Mouse (Mus musculus): Measurements from ENCODE around the gene Mast3. TPM values are rescaled to one million over a fixed set of nuclear protein-coding genes. Genes with fewer than 3 reads are reported as not detected.

Mast3 gene
- polyA plus RNA-seq, 1 experiment from 2014 or later = 18.1 TPM

DNA sequence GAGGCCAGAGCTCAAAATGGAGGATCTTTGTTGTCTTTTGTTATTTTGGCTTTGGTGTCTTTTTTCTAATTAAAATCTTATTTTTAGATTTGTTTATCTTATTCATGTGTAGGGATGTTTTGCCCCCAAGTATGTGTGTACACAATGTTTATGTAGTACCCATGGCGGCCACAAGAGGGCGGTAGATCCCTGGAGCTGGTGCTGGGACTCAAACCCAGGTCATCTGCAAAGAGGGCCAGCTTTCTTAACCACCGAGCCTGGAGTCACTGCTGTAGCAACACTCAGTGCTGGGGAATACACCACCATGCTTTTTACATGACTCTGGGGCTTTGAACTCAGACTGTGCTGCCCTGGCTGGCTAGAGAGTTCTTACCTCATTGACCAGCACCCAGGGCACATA lies 41.5 kb downstream of the Mast3 start:
- WGBS = 3% methylated on average over 3 of the region's 3 CpGs
- Histone ChIP-seq H3K9me3 (replicated peaks) (no peaks in the 10 kb centered on the region), H3K4me2 (no peak overlapping the region), H3K4me3 (replicated peaks) (no peak overlapping the region), H3K9ac (no peak overlapping the region), H3K27me3 (no peaks in the 10 kb centered on the region), H3K27ac (no peak overlapping the region), H3K4me1 (peaks cover 68% of the 10 kb centered on the region), H3K36me3 (peaks cover 33% of the 10 kb centered on the region)
- ATAC-seq (replicated peaks; ENCODE audit: low FRiP score) = no peak

DNA sequence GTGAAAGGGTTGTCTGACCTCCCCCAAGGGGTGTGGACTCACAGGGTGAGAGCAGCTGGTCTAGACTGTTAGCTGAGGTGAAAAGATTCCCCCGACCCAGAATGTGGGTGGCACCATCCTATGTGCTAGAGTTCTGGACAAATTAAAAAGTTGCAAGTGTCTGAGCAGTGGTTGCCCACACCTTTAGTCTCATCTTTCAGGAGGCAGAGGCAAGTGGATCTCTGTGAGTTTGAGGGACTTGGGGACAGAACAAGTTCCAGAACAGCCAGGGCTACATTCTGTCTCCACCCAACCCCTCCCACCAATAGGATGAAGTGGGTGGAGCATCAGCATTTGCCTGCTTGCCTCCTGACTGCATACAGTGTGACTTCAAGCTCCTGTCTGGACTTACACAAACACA lies 42.7 kb downstream of the Mast3 start:
- ATAC-seq (replicated peaks; ENCODE audit: low FRiP score) = no peak
- Histone ChIP-seq H3K4me3 (replicated peaks) (no peak overlapping the region), H3K4me2 (no peak overlapping the region), H3K36me3 (peaks cover 36% of the 10 kb centered on the region), H3K9me3 (replicated peaks) (no peaks in the 10 kb centered on the region), H3K4me1 (peaks cover 72% of the 10 kb centered on the region), H3K27me3 (no peaks in the 10 kb centered on the region), H3K27ac (no peak overlapping the region), H3K9ac (no peak overlapping the region)
- WGBS = 80% methylated on average over 1 of the region's 1 CpGs

DNA sequence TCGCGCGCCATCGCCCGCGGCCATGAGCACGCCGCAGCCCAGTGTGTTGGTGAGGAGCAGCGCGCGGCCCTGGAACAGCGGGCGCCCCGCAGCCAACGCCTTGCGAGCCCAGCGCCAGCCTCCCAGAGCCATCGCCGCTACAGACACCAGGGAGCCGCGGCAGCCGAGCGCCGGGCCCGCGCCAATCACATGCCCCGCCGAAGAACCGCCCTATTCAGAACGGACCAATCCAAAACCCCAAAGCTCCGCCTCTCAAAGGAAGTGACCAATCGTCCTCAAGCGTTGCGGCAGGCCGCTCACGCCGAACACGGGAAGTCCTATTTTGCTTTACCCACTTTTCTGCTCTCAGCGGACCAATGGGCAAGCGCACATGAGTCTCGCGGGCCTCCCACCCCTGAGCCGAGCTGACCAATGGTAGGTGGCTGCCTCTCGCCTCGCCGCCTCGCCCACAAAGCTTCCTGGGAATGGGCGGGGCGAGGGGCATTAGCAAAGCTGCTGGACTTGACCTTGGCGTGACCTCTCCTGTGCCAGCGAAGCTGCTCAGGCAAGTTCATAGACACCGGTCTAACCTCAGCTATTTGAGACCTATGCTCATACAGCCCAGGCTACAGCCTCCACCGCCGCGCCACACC lies 44.0 kb downstream of the Mast3 start, which contains the start of gene Mpv17l2:
Mpv17l2 (minus strand) TSS at position 172 of the 632 bp plus-strand sequence.
- Histone ChIP-seq H3K9ac (peak within 1 kb of the TSS; percentile 82), H3K36me3 (peaks cover 48% of the 10 kb centered on the region), H3K4me2 (peak within 1 kb of the TSS; percentile 98), H3K4me3 (replicated peaks) (peak within 1 kb of the TSS; percentile 79), H3K27ac (peak within 1 kb of the TSS; percentile 87), H3K27me3 (no peaks in the 10 kb centered on the region), H3K9me3 (replicated peaks) (no peaks in the 10 kb centered on the region), H3K4me1 (peaks cover 64% of the 10 kb centered on the region)
- under 1% methylated on average over 55 of the region's 55 CpGs for WGBS
- peak; percentile 97 for ATAC-seq (replicated peaks; ENCODE audit: low FRiP score)

DNA sequence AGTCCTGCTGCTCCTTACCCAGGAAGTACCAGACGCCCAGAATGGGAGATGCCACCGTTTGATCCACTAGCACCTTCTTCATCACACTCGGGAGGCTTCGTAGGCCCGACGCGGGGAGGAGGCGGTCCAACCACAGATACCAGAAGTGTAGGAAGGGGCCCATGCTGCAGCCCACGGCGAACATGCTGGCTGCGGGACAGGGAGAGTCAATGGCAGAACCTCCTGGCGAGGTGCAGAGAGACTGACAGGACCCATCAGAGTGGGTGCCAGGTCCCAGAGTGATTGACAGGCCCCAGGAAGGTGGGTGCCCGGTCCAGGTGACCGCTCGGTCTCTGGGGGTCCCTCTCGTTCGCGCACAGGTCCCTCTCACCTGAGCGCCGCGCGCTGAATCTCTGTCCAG lies 44.5 kb downstream of the Mast3 start:
- H3K4me3 ChIP-seq (replicated peaks) = peak overlapping the region; percentile 79
- no peak for ATAC-seq (replicated peaks; ENCODE audit: low FRiP score)

DNA sequence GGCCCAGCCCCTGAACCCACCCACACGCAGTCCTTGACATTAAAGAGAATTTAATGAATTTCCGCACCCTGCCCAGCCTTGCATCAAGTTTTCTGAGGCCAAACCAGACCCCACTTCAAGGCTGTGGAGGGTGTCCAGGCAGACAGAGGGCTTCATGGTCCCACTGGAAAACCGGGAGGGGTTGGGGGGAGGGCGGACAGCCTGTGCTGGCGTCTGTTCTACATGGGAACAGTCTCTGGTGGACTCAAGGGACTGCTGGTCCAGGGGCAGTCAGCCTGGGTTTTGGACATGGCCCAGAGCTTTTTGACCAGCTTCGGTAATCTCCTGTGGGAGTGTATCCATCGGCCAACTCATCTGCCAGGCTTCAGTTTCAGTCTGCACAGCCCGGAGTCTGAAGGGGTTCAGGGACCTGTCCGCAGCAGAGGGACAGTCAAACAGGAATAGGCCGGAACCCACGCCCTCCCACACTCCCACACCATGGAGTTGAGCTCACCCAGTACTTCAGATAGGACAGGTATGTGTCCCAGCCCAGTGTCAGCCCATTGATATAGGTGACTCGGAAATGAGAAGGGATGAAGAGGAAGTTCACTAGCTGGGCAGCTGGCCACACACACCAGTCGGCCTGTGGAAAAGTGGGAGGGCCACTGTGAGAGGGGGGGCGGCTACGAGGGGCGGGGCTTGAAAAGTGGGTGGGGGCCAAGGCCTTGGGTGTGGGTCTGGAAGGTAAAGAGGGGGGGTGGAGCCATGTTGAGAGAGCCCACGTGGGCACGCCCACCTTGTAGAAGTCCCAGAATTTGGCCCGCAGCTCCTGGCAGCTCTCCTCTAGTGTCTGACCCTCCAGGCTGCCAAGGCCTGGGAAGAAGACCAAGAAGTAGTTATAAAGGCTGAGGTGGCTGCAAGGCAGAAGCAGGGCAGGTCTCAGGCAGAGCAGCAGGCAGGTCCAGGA lies 46.0 kb downstream of the Mast3 start:
- no peaks in the 10 kb centered on the region for H3K9me3 ChIP-seq (replicated peaks)
- H3K27me3 ChIP-seq = no peaks in the 10 kb centered on the region
- no peak for ATAC-seq (replicated peaks; ENCODE audit: low FRiP score)
- 0 out of 2 replicates have a peak overlapping the region, but pooled peaks have one; percentile 14 for H3K9ac ChIP-seq
- peak overlapping the region; percentile 45; the same call in 1 of the 2 replicates for H3K27ac ChIP-seq
- 61% methylated on average over 19 of the region's 19 CpGs for WGBS
- peaks cover 44% of the 10 kb centered on the region for H3K36me3 ChIP-seq
- peaks cover 62% of the 10 kb centered on the region for H3K4me1 ChIP-seq
- no peak overlapping the region for H3K4me3 ChIP-seq (replicated peaks)
- peak overlapping the region; percentile 98; the same call in 1 of the 2 replicates for H3K4me2 ChIP-seq

More for the DNA sequence above, 44.5 kb downstream of the Mast3 start:
- Histone ChIP-seq H3K36me3 (peaks cover 49% of the 10 kb centered on the region), H3K27me3 (no peaks in the 10 kb centered on the region), H3K4me2 (peak overlapping the region; percentile 98), H3K4me1 (peaks cover 64% of the 10 kb centered on the region), H3K9me3 (replicated peaks) (no peaks in the 10 kb centered on the region), H3K27ac (peak overlapping the region; percentile 87), H3K9ac (peak overlapping the region; percentile 82)
- 1% methylated on average over 22 of the region's 22 CpGs for WGBS

DNA sequence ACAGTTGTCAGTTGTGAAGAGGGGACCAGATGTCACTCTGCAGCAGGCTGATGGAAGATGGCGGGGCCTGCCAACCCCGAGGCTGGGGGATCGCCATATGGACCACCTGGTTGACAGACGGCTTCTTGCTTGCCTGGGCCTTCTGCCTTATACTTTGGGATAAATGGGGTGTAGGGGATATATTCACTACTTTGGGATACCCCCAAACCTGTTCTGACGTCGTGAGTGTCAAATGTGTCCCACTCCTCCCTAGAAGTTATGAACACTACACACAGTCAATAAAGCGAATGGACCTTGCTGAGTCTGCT lies 46.6 kb downstream of the Mast3 start:
- peaks cover 38% of the 10 kb centered on the region for H3K36me3 ChIP-seq
- H3K27ac ChIP-seq = 0 out of 2 replicates have a peak overlapping the region, but pooled peaks have one; percentile 45
- no peak overlapping the region for H3K4me2 ChIP-seq
- H3K9me3 ChIP-seq (replicated peaks) = no peaks in the 10 kb centered on the region
- no peak for ATAC-seq (replicated peaks; ENCODE audit: low FRiP score)
- no peaks in the 10 kb centered on the region for H3K27me3 ChIP-seq
- H3K4me1 ChIP-seq = peaks cover 67% of the 10 kb centered on the region
- no peak overlapping the region for H3K4me3 ChIP-seq (replicated peaks)
- H3K9ac ChIP-seq = no peak overlapping the region
- 85% methylated on average over 7 of the region's 7 CpGs for WGBS

DNA sequence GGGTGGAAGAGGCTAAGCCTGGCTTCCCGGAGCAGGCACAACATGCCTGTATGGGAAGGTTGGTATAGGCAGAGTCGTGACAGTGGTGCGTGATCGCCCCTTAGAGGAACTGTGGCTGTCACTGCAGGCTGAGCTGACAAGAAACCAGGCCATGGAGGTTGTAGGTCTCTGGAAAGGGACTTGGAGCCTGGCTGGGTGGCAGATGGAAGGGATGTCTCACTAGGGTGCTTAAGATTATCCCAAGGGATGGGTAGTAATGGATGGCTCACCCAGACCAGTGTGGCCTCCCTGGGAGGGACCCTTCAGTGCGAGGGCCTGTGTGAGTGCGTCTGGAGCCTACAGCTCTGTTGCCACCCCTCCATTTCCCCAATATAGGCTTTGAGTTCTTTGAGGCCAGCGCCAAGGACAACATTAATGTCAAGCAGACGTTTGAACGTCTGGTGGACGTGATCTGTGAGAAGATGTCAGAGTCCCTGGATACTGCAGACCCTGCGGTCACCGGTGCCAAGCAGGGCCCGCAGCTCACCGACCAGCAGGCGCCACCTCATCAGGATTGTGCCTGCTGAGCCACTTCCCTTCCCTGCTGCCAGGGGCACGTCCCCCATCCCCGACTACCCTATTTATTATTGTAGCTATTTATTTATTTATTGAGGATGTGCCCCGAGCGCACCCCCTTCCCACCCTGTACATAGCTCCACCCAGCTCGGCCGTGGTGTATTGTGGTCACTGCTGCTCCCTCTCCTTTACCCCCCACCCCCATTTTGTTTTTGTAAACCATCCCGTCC lies 47.1 kb downstream of the Mast3 start:
- 71% methylated on average over 22 of the region's 22 CpGs for WGBS
- H3K27me3 ChIP-seq = no peaks in the 10 kb centered on the region
- ATAC-seq (replicated peaks; ENCODE audit: low FRiP score) = no peak
- no peak overlapping the region; the same call in 1 of the 2 replicates for H3K4me2 ChIP-seq
- peaks cover 33% of the 10 kb centered on the region for H3K36me3 ChIP-seq
- H3K9me3 ChIP-seq (replicated peaks) = no peaks in the 10 kb centered on the region
- H3K9ac ChIP-seq = no peak overlapping the region
- no peak overlapping the region for H3K27ac ChIP-seq
- H3K4me1 ChIP-seq = peaks cover 72% of the 10 kb centered on the region
- no peak overlapping the region for H3K4me3 ChIP-seq (replicated peaks)

DNA sequence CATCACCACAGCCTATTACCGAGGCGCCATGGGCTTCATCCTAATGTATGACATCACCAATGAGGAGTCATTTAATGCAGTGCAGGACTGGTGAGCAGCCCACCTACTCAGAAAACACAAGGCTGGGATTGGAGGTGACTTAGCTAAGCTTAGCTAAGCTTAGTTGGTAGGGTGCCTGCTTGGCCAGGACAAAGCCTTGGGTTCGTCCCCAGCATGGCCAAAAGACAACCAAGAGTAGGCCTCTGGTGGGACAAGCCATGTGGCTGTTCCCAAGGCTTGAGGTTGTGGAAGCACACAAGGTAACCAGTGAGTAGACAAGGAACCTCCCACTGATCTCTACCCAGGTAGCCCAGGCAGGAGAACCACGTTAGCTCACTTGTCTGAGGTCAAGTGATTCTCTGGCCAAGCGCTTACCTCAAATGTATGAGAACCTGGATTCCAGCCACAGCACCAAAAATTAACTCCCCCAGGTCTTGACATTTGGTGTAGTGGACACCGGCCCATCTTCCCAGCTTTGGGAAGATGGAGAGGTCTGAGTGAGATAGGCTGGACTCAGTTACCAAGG lies 48.3 kb downstream of the Mast3 start:
- Histone ChIP-seq H3K4me3 (replicated peaks) (no peak overlapping the region), H3K9ac (no peak overlapping the region), H3K4me2 (no peak overlapping the region), H3K27me3 (no peaks in the 10 kb centered on the region), H3K27ac (no peak overlapping the region), H3K36me3 (peaks cover 32% of the 10 kb centered on the region), H3K4me1 (peaks cover 79% of the 10 kb centered on the region), H3K9me3 (replicated peaks) (no peaks in the 10 kb centered on the region)
- WGBS = 93% methylated on average over 6 of the region's 6 CpGs
- ATAC-seq (replicated peaks; ENCODE audit: low FRiP score) = no peak

DNA sequence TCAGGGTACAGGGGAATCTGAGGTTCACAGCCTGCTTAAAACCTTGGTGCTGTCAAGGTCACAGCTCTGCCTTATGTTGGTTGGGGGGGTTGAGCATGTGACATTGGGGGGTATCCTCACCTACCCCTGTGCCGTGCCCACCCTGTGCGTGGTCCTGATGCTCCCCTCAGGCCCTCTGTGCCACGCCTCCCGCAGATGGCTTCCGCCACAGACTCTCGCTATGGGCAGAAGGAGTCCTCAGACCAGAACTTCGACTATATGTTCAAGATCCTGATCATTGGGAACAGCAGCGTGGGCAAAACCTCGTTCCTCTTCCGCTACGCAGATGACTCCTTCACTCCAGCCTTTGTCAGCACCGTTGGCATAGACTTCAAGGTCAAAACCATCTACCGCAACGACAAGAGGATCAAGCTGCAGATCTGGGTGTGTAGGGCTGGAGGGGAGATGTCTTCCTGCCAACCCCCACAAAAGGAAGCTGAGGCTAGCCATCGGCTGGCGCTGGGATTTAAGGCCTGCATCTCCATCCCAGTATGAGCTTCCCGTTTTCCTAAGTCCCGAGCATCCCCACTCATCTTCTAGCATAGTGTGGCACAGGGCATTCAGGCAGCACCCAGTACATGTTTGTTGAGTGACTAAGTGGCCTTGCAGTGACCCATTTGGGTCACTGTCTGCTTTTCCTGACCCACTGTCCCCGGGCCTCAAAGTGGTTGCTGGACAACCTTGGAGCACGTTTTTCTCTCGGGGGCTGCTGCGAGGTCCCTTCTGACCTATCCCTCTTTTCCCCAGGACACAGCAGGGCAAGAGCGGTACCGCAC lies 49.0 kb downstream of the Mast3 start:
- ATAC-seq (replicated peaks; ENCODE audit: low FRiP score) = no peak

DNA sequence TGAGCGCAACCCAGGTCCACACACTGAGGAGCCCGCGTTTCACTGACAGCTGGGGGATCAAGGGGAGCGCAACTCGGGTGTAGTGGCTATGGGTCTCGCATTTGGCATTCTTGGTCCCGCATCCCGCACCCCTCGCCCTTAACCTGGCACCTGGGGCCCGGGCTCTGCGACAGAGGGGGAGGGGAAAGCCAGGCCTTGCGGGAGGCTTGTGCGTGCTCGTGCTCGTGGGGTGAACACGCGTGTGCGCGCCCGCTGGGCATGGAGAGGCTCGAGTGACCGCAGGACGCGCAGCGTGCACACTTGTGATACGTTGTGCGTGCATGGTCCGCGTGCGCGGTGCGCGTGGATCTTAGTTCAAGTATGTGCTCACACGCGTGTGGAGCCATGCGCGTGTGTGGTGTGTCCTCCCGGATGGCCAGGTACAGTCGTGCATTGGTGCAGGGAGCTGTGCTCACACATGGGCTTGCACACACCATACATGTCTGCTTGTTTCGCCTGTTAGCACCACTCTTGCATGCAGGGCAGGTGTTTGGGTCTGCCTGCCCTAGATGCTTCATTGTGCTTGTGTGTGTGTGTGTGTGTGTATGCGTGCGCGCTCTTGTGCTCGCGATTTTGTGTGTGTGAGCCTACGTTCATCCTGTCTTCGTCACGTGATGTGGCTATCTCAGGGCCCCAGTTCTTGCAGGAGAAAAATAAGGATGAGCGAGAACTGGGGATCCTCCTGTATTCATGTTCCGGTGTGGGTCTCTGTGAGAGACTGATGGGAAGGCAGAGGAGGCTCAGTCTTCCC lies 49.8 kb downstream of the Mast3 start:
- Histone ChIP-seq H3K27ac (peak overlapping the region; percentile 87), H3K9me3 (replicated peaks) (no peaks in the 10 kb centered on the region), H3K27me3 (no peaks in the 10 kb centered on the region), H3K4me3 (replicated peaks) (peak overlapping the region; percentile 74), H3K4me1 (peaks cover 69% of the 10 kb centered on the region), H3K36me3 (peaks cover 32% of the 10 kb centered on the region), H3K9ac (peak overlapping the region; percentile 71), H3K4me2 (peak overlapping the region; percentile 95)
- peak; percentile 50 for ATAC-seq (replicated peaks; ENCODE audit: low FRiP score)
- WGBS = 13% methylated on average over 50 of the region's 50 CpGs

More for the DNA sequence above, 49.0 kb downstream of the Mast3 start:
- peak overlapping the region; percentile 74 for H3K4me3 ChIP-seq (replicated peaks)
- peaks cover 75% of the 10 kb centered on the region for H3K4me1 ChIP-seq
- no peaks in the 10 kb centered on the region for H3K9me3 ChIP-seq (replicated peaks)
- 86% methylated on average over 24 of the region's 24 CpGs for WGBS
- H3K4me2 ChIP-seq = peak overlapping the region; percentile 95
- peaks cover 32% of the 10 kb centered on the region for H3K36me3 ChIP-seq
- H3K27ac ChIP-seq = 0 out of 2 replicates have a peak overlapping the region, but pooled peaks have one; percentile 87
- H3K27me3 ChIP-seq = no peaks in the 10 kb centered on the region
- H3K9ac ChIP-seq = peak overlapping the region; percentile 71; the same call in 1 of the 2 replicates

All from kidney, embryonic 15.5 days (tissue).